Mouse (Mus musculus) heart, adult 2 months (tissue): ENCODE data around the gene Rer1. TPM values are rescaled to one million over a fixed set of nuclear protein-coding genes. Genes with fewer than 3 reads are reported as not detected.

Experiments
- DNase-seq, 2 experiments: peaks; one replicate each; pipeline ENCODE4 v3.0.0; 2021
- H3K27ac ChIP-seq: fragments of 200-600 bp; 2 replicates; pipeline ENCODE4 v1.8.1; 2022
- H3K27me3 ChIP-seq: fragments of 200-500 bp; 2 replicates; pipeline ENCODE4 v1.6.1; 2012; ENCODE audit warnings: mild to moderate bottlenecking, low read length, inconsistent platforms, mixed read lengths; ENCODE audit not compliant: control insufficient read depth, insufficient read depth
- H3K36me3 ChIP-seq: fragments of 200-500 bp; 2 replicates; pipeline ENCODE4 v1.6.1; 2012; ENCODE audit warnings: low read length, inconsistent platforms; ENCODE audit not compliant: control insufficient read depth, insufficient read depth
- H3K4me1 ChIP-seq: fragments of 200-500 bp; 2 replicates; pipeline ENCODE4 v1.6.1; 2011; ENCODE audit warnings: low read length; ENCODE audit not compliant: control insufficient read depth, insufficient read depth
- H3K4me3 ChIP-seq: fragments of 200-600 bp; 2 replicates; pipeline ENCODE4 v1.8.1; 2022
- H3K79me2 ChIP-seq: fragments of 200-500 bp; replicated peaks from 2 replicates; pipeline ENCODE4 v1.6.1; 2012; ENCODE audit warnings: mild to moderate bottlenecking, inconsistent platforms, low read length, moderate library complexity, mixed read lengths; ENCODE audit not compliant: control insufficient read depth, insufficient read depth
- H3K9ac ChIP-seq: fragments of 200-500 bp; 2 replicates; pipeline ENCODE4 v1.6.1; 2012; ENCODE audit warnings: low read depth, mild to moderate bottlenecking, control low read depth, inconsistent platforms, low read length, mixed read lengths
- CTCF ChIP-seq: fragments of 200-600 bp; IDR thresholded peaks from 2 replicates; pipeline ENCODE4 v1.8.1; 2022; ENCODE audit warnings: antibody characterized with exemption, mild to moderate bottlenecking, moderate library complexity
- EP300 ChIP-seq: fragments of 200-500 bp; IDR thresholded peaks from 2 replicates; pipeline ENCODE4 v1.6.1; 2011; ENCODE audit warnings: low read depth, low read length, control low read depth; ENCODE audit not compliant: insufficient read depth
- POLR2A ChIP-seq: fragments of 200-500 bp; IDR thresholded peaks from 2 replicates; pipeline ENCODE4 v1.6.1; 2011; ENCODE audit warnings: mild to moderate bottlenecking, low read depth, low read length, control low read depth; ENCODE audit not compliant: insufficient read depth
- WGBS: fragments of 180-500 bp; shearing (Covaris S2); methylation state at CpG from one replicate; pipeline ENCODE4 v1.1.7; 2018; 5-methylcytosine and 5-hydroxymethylcytosine counted together
- intact Hi-C: fragments of 180-260 bp; cut with DNase I; formaldehyde crosslinking; loops from one replicate; pipeline ENCODE4 v1.15.1; 2025
- polyA plus RNA-seq: library from polyadenylated mRNA; depleted of rRNA; stranded (reverse); fragments of >200 nt; gene quantifications from 2 replicates; pipeline ENCODE4 v1.2.3, GENCODE M21; 2012; rRNA removed
- total RNA-seq, 2 experiments: library from RNA; stranded (reverse); gene quantifications; 2 replicates each; pipeline ENCODE4 v1.2.3; 2021

Gene Rer1
- total and polyA plus RNA-seq, 3 experiments = 54.7 to 74.7 (median 67.6) TPM

DNA sequence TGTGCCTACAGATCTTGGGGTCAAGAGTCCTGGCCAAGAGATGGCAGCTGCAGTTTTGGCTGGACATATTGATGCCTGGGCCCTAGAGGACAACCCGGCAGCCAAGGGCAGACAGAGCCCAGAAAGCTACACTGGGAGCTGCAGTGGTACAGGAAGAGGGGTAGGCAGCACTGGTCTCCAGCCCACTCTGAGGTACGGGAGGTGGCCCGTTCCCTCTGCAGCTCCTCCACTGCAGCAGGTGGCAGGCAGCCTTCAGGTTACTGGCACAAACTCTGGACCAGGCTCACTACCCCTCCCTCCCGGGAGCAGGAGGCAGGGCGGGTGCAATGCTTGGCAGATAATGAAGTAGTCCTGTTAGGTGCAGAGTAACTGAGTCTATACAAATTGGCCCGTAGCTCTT, 45.5 kb downstream of the Rer1 start:
- Histone ChIP-seq H3K9ac (no peak overlapping the region), H3K27ac (no peak overlapping the region), H3K4me1 (no peaks in the 10 kb centered on the region), H3K27me3 (peaks cover 6% of the 10 kb centered on the region), H3K36me3 (no peaks in the 10 kb centered on the region), H3K79me2 (no peaks in the 10 kb centered on the region), H3K4me3 (no peak overlapping the region)
- no peak for DNase-seq
- WGBS = 57% methylated on average over 6 of the region's 6 CpGs
- intact Hi-C loops = no loop called here
- TF ChIP-seq POLR2A (no peak), EP300 (no peak), CTCF (no peak)

DNA sequence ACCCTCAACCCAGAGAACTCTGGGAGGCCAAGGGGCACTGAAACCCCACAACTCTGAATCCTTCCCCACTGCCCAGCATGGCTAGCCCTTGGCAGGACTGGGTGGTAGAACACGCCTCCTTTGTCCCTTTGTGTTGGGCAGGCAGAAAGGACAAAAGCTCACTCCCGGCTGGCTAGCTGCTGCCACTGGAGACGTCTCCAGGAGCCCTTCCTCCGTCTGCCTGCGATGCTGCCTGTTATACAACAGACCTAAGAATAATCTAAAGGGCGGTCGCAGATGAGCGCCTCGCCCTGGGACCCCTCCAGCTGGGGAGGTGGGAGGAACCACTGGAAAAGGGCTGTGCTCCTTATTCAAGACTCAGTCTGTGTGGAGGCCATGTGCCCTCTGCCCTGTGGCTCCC, 46.0 kb downstream of the Rer1 start:
- no peak overlapping the region for H3K9ac ChIP-seq
- 54% methylated on average over 9 of the region's 9 CpGs for WGBS
- no peak overlapping the region for H3K4me3 ChIP-seq
- DNase-seq = no peak
- intact Hi-C loops = no loop called here
- H3K27me3 ChIP-seq = peaks cover 6% of the 10 kb centered on the region
- H3K4me1 ChIP-seq = no peaks in the 10 kb centered on the region
- no peak for TF ChIP-seq CTCF
- no peak for TF ChIP-seq POLR2A
- no peak for TF ChIP-seq EP300
- H3K27ac ChIP-seq = no peak overlapping the region
- H3K79me2 ChIP-seq = no peaks in the 10 kb centered on the region
- no peaks in the 10 kb centered on the region for H3K36me3 ChIP-seq

GRCm38 (mm10) chr4:155034787-155035186, 51.4 kb downstream of the Rer1 start:
- no peak for TF ChIP-seq CTCF
- no peak for TF ChIP-seq POLR2A
- no peak for TF ChIP-seq EP300
- WGBS = 51% methylated on average over 13 of the region's 13 CpGs
- no peaks in the 10 kb centered on the region for H3K4me1 ChIP-seq
- intact Hi-C loops = no loop called here
- H3K9ac ChIP-seq = no peak overlapping the region
- no peak overlapping the region for H3K4me3 ChIP-seq
- H3K27me3 ChIP-seq = no peaks in the 10 kb centered on the region
- no peaks in the 10 kb centered on the region for H3K79me2 ChIP-seq
- no peak overlapping the region for H3K27ac ChIP-seq
- no peak for DNase-seq
- no peaks in the 10 kb centered on the region for H3K36me3 ChIP-seq

DNA sequence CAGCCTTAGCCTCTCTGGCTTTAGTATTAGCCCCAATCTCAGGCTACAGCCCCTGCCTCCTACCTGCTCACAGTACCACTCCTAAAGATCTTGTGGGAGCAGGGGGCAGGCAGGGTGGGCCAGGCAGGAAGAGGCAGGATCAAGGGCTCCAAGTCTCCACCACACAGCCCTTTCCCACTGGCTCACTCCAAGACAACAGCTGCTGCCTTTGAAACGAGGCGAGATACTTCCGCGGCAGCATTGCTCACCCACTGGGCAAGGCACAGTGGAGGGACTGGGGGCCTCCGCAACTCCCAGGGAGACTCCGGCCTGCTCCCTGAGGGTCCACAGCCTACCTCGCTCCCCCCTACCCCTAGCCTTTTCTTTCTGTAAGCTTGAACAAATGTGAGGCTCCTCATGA, 52.0 kb downstream of the Rer1 start:
- Histone ChIP-seq H3K4me3 (no peak overlapping the region), H3K4me1 (no peaks in the 10 kb centered on the region), H3K79me2 (no peaks in the 10 kb centered on the region), H3K27ac (no peak overlapping the region), H3K36me3 (no peaks in the 10 kb centered on the region), H3K9ac (no peak overlapping the region), H3K27me3 (no peaks in the 10 kb centered on the region)
- WGBS = 27% methylated on average over 7 of the region's 7 CpGs
- no peak for DNase-seq
- TF ChIP-seq POLR2A (no peak), CTCF (no peak), EP300 (no peak)
- intact Hi-C loops = no loop called here

DNA sequence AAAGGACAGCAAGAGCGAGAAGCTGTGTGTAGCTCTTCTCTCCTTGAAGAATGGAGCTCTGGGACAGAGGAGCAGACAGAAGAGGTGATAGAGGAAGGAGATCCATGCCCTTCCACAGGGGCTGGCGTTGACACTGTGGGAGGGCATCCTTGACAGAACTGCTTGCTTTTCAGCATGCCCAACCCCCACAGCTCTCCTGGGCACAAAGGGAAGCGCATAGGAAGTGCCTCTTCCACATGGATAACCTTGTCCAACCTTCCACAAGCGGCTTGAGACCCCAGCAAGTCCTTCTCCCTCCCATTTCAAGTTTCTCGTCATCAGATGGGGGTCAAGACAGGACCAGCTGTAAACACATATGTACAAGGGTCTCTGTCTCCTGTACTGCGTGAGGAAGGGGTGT, 53.1 kb downstream of the Rer1 start:
- WGBS = 19% methylated on average over 6 of the region's 6 CpGs
- Histone ChIP-seq H3K79me2 (no peaks in the 10 kb centered on the region), H3K4me3 (no peak overlapping the region), H3K27ac (no peak overlapping the region), H3K4me1 (no peaks in the 10 kb centered on the region), H3K27me3 (no peaks in the 10 kb centered on the region), H3K36me3 (no peaks in the 10 kb centered on the region), H3K9ac (no peak overlapping the region)
- TF ChIP-seq EP300 = no peak
- no peak for TF ChIP-seq CTCF
- no peak for TF ChIP-seq POLR2A
- DNase-seq = no peak
- intact Hi-C loops = no loop called here

DNA sequence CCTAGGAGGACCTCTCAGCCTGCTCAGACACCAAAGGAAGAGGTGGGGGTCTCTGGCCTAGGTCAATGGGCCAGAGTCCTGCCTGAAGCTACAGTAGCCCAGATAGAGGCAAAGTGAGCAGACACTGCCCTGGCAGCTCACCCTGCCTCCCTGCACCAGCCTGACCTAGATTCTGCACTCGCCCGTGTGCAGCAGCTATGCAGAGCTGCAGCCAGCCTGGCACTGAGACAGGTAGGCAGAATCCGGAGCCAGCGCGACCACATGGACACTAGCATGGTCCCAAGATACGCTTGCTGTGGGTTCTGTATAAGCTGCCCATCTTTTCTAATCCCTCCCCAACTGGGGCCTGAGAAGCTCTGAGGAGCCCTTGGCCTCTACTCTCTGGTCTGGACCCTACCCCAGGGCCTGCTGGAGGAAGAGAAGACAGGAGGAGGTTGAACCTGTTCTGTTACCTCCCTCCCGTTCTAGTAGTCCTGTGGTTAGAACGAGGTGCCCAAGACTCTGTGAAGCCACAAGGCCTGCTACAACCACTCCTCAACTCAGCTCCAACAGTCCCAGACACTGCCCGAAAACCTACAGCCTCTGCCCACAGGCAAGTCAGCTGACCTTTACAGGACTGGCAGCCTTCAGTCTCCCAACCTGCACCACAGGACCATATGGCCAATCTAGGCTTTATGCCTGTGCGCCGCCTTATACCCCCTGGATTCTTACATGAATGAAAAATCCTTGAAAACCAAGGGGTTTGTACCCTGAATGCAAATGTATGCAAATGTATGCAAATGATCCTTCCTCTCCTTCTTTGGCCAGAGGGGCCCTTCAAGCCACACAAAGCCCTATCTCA, 61.8 kb downstream of the Rer1 start:
- DNase-seq = no peak
- H3K27me3 ChIP-seq = peaks cover 1% of the 10 kb centered on the region; the same call in 1 of the 2 replicates
- intact Hi-C loops = no loop called here
- no peaks in the 10 kb centered on the region for H3K79me2 ChIP-seq
- TF ChIP-seq POLR2A = no peak
- no peak for TF ChIP-seq CTCF
- no peak for TF ChIP-seq EP300
- no peaks in the 10 kb centered on the region for H3K4me1 ChIP-seq
- no peak overlapping the region for H3K27ac ChIP-seq
- H3K4me3 ChIP-seq = no peak overlapping the region
- H3K36me3 ChIP-seq = no peaks in the 10 kb centered on the region
- H3K9ac ChIP-seq = no peak overlapping the region
- WGBS = 82% methylated on average over 11 of the region's 11 CpGs

Other genes with a start within 250 kb of the Rer1 start
- under 1 TPM; 0.09 to 0.10 TPM for gene Ttc34, start 248.9 kb downstream of the Rer1 start, total RNA-seq
- 0.12 and 0.31 TPM in 2 replicates for gene Ttc34, start 248.9 kb downstream of the Rer1 start, polyA plus RNA-seq
- gene Mmel1, start 216.8 kb downstream of the Rer1 start, total RNA-seq = not detected
- 0.16 TPM in 1 of 2 replicates, not detected in the other for gene Mmel1, start 216.8 kb downstream of the Rer1 start, polyA plus RNA-seq
- 10 to 100 TPM; 77.1 to 95.9 TPM for gene Fam213b, start 187.2 kb downstream of the Rer1 start, total RNA-seq
- gene Fam213b, start 187.2 kb downstream of the Rer1 start, polyA plus RNA-seq = 77.3 and 110 TPM in 2 replicates
- 1 to 10 TPM; 6.1 to 7.0 TPM for gene Tnfrsf14, start 157.8 kb downstream of the Rer1 start, total RNA-seq
- 16.1 and 18.8 TPM in 2 replicates for gene Tnfrsf14, start 157.8 kb downstream of the Rer1 start, polyA plus RNA-seq
- gene Hes5, start 125.5 kb downstream of the Rer1 start, total RNA-seq = not detected
- gene Hes5, start 125.5 kb downstream of the Rer1 start, polyA plus RNA-seq = 0.10 TPM in 1 of 2 replicates, not detected in the other
- gene Pank4, start 122.3 kb downstream of the Rer1 start, total RNA-seq = 10 to 100 TPM; 40.7 to 43.9 TPM
- gene Pank4, start 122.3 kb downstream of the Rer1 start, polyA plus RNA-seq = 59.6 and 81.2 TPM in 2 replicates
- not detected for gene Plch2, start 29.6 kb downstream of the Rer1 start, total RNA-seq
- gene Plch2, start 29.6 kb downstream of the Rer1 start, polyA plus RNA-seq = 0.06 and 1.1 TPM in 2 replicates
- 10 to 100 TPM; 18.4 to 19.4 TPM for gene Pex10, start 19.4 kb downstream of the Rer1 start, total RNA-seq
- 26.5 and 26.7 TPM in 2 replicates for gene Pex10, start 19.4 kb downstream of the Rer1 start, polyA plus RNA-seq
- gene Morn1, start 195 bp upstream of the Rer1 start, total RNA-seq = 1 to 10 TPM; 1.1 to 1.3 TPM
- 2.5 and 2.6 TPM in 2 replicates for gene Morn1, start 195 bp upstream of the Rer1 start, polyA plus RNA-seq
- 10 to 100 TPM; 56.7 to 56.8 TPM for gene Ski, start 136.2 kb upstream of the Rer1 start, total RNA-seq
- gene Ski, start 136.2 kb upstream of the Rer1 start, polyA plus RNA-seq = 34.9 and 46.0 TPM in 2 replicates
- gene Faap20, start 163.4 kb upstream of the Rer1 start, total RNA-seq = 10 to 100 TPM; 14.4 to 16.7 TPM
- 26.7 and 30.3 TPM in 2 replicates for gene Faap20, start 163.4 kb upstream of the Rer1 start, polyA plus RNA-seq